Mouse (Mus musculus): ENCODE measurements around the gene Aagab.

Gene Aagab

GRCm38 (mm10) chr9:63602043-63602939 lies at the start of gene Aagab, which contains the start of gene Iqch:
Gene Aagab (plus strand): TSS chr9:63602660.
Gene Iqch (minus strand): TSS chr9:63602493.
- DNase-seq, result peak; percentile 97 to 98

- DNase-seq, result no peak
Measured at GRCm38 (mm10) chr9:63553628-63554027, 48.8 kb upstream of the Aagab start.

- DNase-seq, result no peak
Measured at GRCm38 (mm10) chr9:63555460-63555990, 46.9 kb upstream of the Aagab start.

GRCm38 (mm10) chr9:63556316-63556715 lies 46.1 kb upstream of the Aagab start:
- no peak for DNase-seq

GRCm38 (mm10) chr9:63556933-63557332 lies 45.5 kb upstream of the Aagab start:
- no peak for DNase-seq

- no peak for DNase-seq
Measured at GRCm38 (mm10) chr9:63561931-63562330, 40.5 kb upstream of the Aagab start.

GRCm38 (mm10) chr9:63563436-63563835 lies 39.0 kb upstream of the Aagab start:
- no peak for DNase-seq

- DNase-seq, result no peak
Measured at GRCm38 (mm10) chr9:63568314-63568713, 34.1 kb upstream of the Aagab start.

GRCm38 (mm10) chr9:63568808-63569207 lies 33.7 kb upstream of the Aagab start:
- no peak for DNase-seq

GRCm38 (mm10) chr9:63571895-63572294 lies 30.6 kb upstream of the Aagab start:
- DNase-seq, result no peak

GRCm38 (mm10) chr9:63572874-63573273 lies 29.6 kb upstream of the Aagab start:
- no peak for DNase-seq

GRCm38 (mm10) chr9:63577469-63577868 lies 25.0 kb upstream of the Aagab start:
- no peak for DNase-seq

GRCm38 (mm10) chr9:63579644-63580043 lies 22.8 kb upstream of the Aagab start:
- DNase-seq, result no peak

- no peak for DNase-seq
Measured at GRCm38 (mm10) chr9:63580046-63580445, 22.4 kb upstream of the Aagab start.

- no peak for DNase-seq
Measured at GRCm38 (mm10) chr9:63581778-63582177, 20.7 kb upstream of the Aagab start.

- DNase-seq, result no peak
Measured at GRCm38 (mm10) chr9:63585251-63585650, 17.2 kb upstream of the Aagab start.

GRCm38 (mm10) chr9:63589209-63589608 lies 13.3 kb upstream of the Aagab start:
- no peak for DNase-seq

- DNase-seq, result no peak
Measured at GRCm38 (mm10) chr9:63590592-63590991, 11.9 kb upstream of the Aagab start.

- DNase-seq, result no peak
Measured at GRCm38 (mm10) chr9:63591661-63592256, 10.7 kb upstream of the Aagab start.

GRCm38 (mm10) chr9:63595032-63595431 lies 7.4 kb upstream of the Aagab start:
- DNase-seq, result no peak

GRCm38 (mm10) chr9:63595652-63596051 lies 6.8 kb upstream of the Aagab start:
- DNase-seq, result no peak

GRCm38 (mm10) chr9:63596660-63597059 lies 5.8 kb upstream of the Aagab start:
- no peak for DNase-seq

- DNase-seq, result no peak
Measured at GRCm38 (mm10) chr9:63603849-63604248, 1.4 kb downstream of the Aagab start.

GRCm38 (mm10) chr9:63606594-63606993 lies 4.1 kb downstream of the Aagab start:
- DNase-seq, result no peak

Measured in spleen, adult 18-20 months (tissue).